Mouse (Mus musculus) liver, embryonic 14.5 days (tissue): ENCODE measurements around the gene Pdzd8. TPM values are rescaled to one million over a fixed set of nuclear protein-coding genes. Genes with fewer than 3 reads are reported as not detected.
A peak's percentile ranks its signal among the peaks of the same experiment; 100 is the strongest.

Experiments used
- ATAC-seq: fragments of 200-750 bp; cut with Nextera tagmentation; 2 replicates; pipeline ENCODE4 v1.8.0; 2017; ENCODE audit warnings: moderate number of reproducible peaks, mild to moderate bottlenecking, moderate library complexity; ENCODE audit not compliant: insufficient read depth
- DNase-seq, 3 experiments: peaks; one replicate each; pipeline ENCODE4 v3.0.0-alpha.2; 2012 to 2013; ENCODE audit warnings: low read depth in 3 of 3, low spot score in 3 of 3
- H3K27ac ChIP-seq: fragments of 300-500 bp; sonication (generic); 2 replicates; pipeline ENCODE4 v1.5.1; 2014; ENCODE audit warnings: moderate library complexity, mild to moderate bottlenecking, control low read depth, inconsistent platforms
- H3K27me3 ChIP-seq: fragments of 300-500 bp; sonication (generic); 2 replicates; pipeline ENCODE4 v1.6.1; 2014; ENCODE audit warnings: mild to moderate bottlenecking, low read length, moderate library complexity; ENCODE audit not compliant: control insufficient read depth, insufficient read depth
- H3K36me3 ChIP-seq: fragments of 300-500 bp; sonication (generic); replicated peaks from 2 replicates; pipeline ENCODE4 v1.6.1; 2014; ENCODE audit warnings: low read depth; ENCODE audit not compliant: control insufficient read depth, insufficient read depth
- H3K4me1 ChIP-seq, 2 experiments: fragments of 200-500 bp in 1 of 2; fragments of 300-500 bp in 1 of 2; sonication (generic) in 1 of 2; replicated peaks; 2 replicates each; pipeline ENCODE4 v1.6.1; 2012 to 2014; ENCODE audit warnings: antibody characterized with exemption in 1 of 2, inconsistent platforms in 1 of 2, low read length in 1 of 2; ENCODE audit not compliant: control insufficient read depth in 2 of 2, insufficient read depth in 2 of 2
- H3K4me2 ChIP-seq: fragments of 300-500 bp; sonication (generic); 2 replicates; pipeline ENCODE4 v1.6.1; 2014; ENCODE audit warnings: low read depth, mild to moderate bottlenecking, control low read depth, moderate library complexity
- H3K4me3 ChIP-seq, 2 experiments: fragments of 200-500 bp in 1 of 2; fragments of 300-500 bp in 1 of 2; sonication (generic) in 1 of 2; 2 replicates each; pipeline ENCODE4 v1.5.1; 2012 to 2014; ENCODE audit warnings: low read depth in 2 of 2, low read length in 2 of 2, mild to moderate bottlenecking in 2 of 2, control low read depth in 1 of 2, inconsistent platforms in 1 of 2, moderate library complexity in 1 of 2; ENCODE audit not compliant: insufficient read depth in 1 of 2
- H3K9ac ChIP-seq: fragments of 300-500 bp; sonication (generic); replicated peaks from 2 replicates; pipeline ENCODE4 v1.6.1; 2014; ENCODE audit warnings: mild to moderate bottlenecking, control low read depth, moderate library complexity
- H3K9me3 ChIP-seq: fragments of 300-500 bp; sonication (generic); 2 replicates; pipeline ENCODE4 v1.6.1; 2016; ENCODE audit warnings: low read length, mixed read lengths; ENCODE audit not compliant: control insufficient read depth
- CTCF ChIP-seq: IDR thresholded peaks from 2 replicates; pipeline ENCODE4 v1.5.1; 2016; ENCODE audit warnings: antibody characterized with exemption, low read depth, control low read depth
- EP300 ChIP-seq: IDR thresholded peaks from 2 replicates; pipeline ENCODE4 v1.6.1; 2016; ENCODE audit warnings: antibody characterized with exemption, low read depth
- WGBS: fragments of 180-500 bp; shearing (Covaris S2); extraction: QIAGEN DNeasy Blood & Tissue Kit; methylation state at CpG from one replicate; pipeline ENCODE4 v1.1.7; 2014; ENCODE audit not compliant: insufficient replicate concordance; 5-methylcytosine and 5-hydroxymethylcytosine counted together
- polyA plus RNA-seq, 2 experiments: library from polyadenylated mRNA; depleted of rRNA in 1 of 2; stranded (reverse) in 1 of 2; unstranded in 1 of 2; fragments of >200 nt; fragmentation: Nextera tagmentation in 1 of 2; extraction: Ambion mirVana in 1 of 2; gene quantifications; 2 replicates each; pipeline versions ENCODE4 v1.2.1 to v1.2.3; 2012 to 2014

The Pdzd8 gene
- polyA plus RNA-seq, 2 experiments, result 4.0 to 4.7 TPM

DNA sequence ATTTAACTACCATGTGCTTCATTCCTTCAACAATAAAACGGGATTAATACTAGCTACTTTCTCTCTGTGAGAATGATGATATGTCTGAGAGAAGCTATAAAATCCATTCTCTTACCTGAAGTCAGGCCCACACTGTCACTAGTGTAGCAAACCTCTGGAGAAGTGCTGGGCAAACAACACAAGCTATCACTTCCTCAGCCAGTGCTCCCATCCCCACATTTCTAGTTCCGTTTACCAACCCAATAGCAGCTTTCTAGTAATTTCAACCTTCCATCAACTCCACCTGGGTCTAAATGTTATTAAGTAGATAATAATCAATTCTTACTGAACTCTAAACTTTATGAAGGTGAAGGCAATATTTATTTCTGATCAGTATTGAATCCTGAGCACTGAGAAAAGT is 2.6 kb downstream of the Pdzd8 start:
- no peak overlapping the region for H3K27ac ChIP-seq
- no peaks in the 10 kb centered on the region; the same call in 1 of the 2 replicates for H3K27me3 ChIP-seq
- ATAC-seq, result no peak

DNA sequence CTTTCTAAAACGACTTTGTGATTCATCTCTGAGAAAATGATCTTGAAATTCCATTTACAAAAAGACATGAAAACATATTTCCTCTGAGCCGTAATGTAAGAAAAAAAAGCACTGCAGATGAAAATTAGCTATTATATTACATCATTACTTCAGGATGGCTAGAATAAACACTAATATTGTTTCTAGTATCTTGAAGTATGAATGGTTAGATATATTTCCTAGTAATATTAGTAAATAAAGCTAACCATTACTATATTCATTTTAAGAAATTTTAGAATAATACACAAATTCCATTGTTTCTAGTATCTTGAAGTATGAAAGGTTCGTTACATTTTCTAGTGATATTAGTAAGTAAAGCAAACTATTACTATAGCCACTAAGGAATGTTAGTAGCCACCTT is 5.7 kb downstream of the Pdzd8 start:
- DNase-seq, result no peak
- no peak overlapping the region for H3K4me3 ChIP-seq
- H3K4me2 ChIP-seq, result no peak overlapping the region
- TF ChIP-seq CTCF, result no peak
- TF ChIP-seq EP300, result no peak
- no peak for ATAC-seq
- no peaks in the 10 kb centered on the region for H3K9me3 ChIP-seq
- H3K27me3 ChIP-seq, result no peaks in the 10 kb centered on the region
- 77% methylated on average over 3 of the region's 3 CpGs for WGBS
- no peaks in the 10 kb centered on the region; the same call in 1 of the 2 replicates for H3K36me3 ChIP-seq
- no peak overlapping the region for H3K27ac ChIP-seq
- peaks cover 15 to 20% of the 10 kb centered on the region in 2 experiments for H3K4me1 ChIP-seq
- H3K9ac ChIP-seq, result no peak overlapping the region

More for the DNA sequence above, 2.6 kb downstream of the Pdzd8 start:
- H3K4me3 ChIP-seq, result peak overlapping the region; percentile 70 to 93
- no peaks in the 10 kb centered on the region for H3K36me3 ChIP-seq
- 35% methylated on average over 2 of the region's 2 CpGs for WGBS
- TF ChIP-seq EP300 (no peak), CTCF (no peak)
- peak overlapping the region; percentile 96 for H3K9ac ChIP-seq
- no peaks in the 10 kb centered on the region for H3K9me3 ChIP-seq
- no peak for DNase-seq
- H3K4me2 ChIP-seq, result peak overlapping the region; percentile 81
- H3K4me1 ChIP-seq, result peaks cover 6 to 11% of the 10 kb centered on the region in 2 experiments

DNA sequence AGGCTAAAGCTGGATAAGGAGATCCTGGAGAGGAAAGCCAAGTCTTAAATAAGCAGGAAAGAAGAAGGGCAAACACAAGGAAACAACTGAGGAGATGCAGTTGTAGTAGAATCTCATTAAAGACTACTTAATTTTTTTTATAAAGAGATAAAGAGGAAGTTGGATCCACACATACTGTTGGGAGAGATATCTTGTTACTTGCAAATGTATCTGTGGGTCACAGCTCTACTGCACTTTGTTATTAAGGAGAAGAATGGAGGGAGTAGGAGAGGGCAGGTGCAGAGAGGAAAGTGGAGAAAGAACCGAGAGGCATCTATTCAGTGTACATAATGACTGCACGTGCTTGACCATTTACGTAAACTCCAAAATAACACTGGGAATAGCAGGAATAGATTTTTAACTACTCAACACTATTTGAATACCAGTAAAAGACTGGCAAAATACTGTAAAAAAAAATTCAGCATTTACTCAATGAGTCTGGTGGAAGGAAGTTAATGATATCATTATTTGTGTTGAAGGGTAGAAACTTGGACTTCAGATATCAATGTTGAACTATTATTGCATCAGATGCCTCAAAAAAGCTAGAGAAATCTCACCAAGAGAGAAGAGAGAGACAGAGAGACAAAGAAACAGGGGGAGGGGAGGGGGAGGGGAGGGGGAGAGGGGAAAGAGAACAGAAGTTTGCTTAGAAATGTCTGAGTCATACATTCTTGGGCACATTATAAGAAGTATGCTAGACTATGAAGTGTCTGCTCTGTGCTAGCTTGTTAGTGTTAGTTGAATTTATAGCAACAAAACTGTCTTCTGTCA is 7.5 kb downstream of the Pdzd8 start:
- no peaks in the 10 kb centered on the region for H3K27me3 ChIP-seq
- DNase-seq (no peak), ATAC-seq (no peak)
- no peak overlapping the region for H3K4me3 ChIP-seq
- no peak overlapping the region for H3K27ac ChIP-seq
- H3K4me1 ChIP-seq, result peaks cover 20 to 21% of the 10 kb centered on the region in 2 experiments
- peaks cover 3% of the 10 kb centered on the region for H3K36me3 ChIP-seq
- WGBS, result 73% methylated on average over 3 of the region's 3 CpGs
- no peaks in the 10 kb centered on the region for H3K9me3 ChIP-seq
- H3K9ac ChIP-seq, result no peak overlapping the region
- no peak overlapping the region for H3K4me2 ChIP-seq
- TF ChIP-seq EP300 (no peak), CTCF (no peak)

DNA sequence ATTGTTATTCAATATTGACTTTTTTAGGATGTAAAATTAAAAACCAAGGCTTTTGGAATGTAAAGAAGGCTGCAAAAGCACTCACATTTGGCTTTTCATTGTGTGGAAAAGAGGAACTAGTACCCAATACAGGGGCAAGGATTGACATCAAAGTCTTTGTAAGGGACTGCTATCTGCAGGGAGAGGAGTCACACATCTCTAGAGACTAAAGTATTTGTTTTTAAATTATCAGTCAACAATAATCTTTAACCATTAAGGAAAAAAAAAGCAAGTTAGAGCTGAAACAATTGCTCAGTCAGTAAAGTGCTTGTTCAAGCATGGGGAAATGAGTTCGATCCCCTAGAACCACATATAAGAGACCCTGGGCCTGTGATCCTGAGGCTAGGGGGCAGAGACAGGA is 8.9 kb downstream of the Pdzd8 start:
- H3K36me3 ChIP-seq, result peaks cover 4% of the 10 kb centered on the region
- no peaks in the 10 kb centered on the region for H3K9me3 ChIP-seq
- no peak for ATAC-seq
- TF ChIP-seq EP300 (no peak), CTCF (no peak)
- H3K4me2 ChIP-seq, result no peak overlapping the region
- H3K9ac ChIP-seq, result no peak overlapping the region
- H3K4me3 ChIP-seq, result no peak overlapping the region
- DNase-seq, result no peak
- H3K4me1 ChIP-seq, result peaks cover 24 to 26% of the 10 kb centered on the region in 2 experiments
- H3K27me3 ChIP-seq, result no peaks in the 10 kb centered on the region
- H3K27ac ChIP-seq, result no peak overlapping the region
- 91% methylated on average over 1 of the region's 1 CpGs for WGBS

DNA sequence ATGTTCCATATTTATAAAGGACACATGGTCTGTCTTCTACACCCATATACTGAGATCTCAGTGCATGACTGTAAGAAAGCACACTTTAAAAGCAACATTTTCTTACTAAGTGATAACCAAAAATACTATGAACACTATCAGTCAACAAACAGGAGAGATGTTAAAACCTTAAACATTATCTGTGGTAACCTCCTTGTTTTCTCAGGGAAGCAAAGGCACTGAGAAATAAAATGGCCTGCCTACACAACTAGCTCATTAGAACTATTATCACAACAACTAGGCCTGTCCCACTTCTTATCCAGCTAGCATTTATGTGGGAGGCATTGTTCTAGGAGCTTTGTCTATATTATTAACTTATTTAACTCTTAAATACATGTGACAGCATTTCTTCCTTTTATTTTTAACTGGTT is 14.8 kb downstream of the Pdzd8 start:
- no peaks in the 10 kb centered on the region for H3K27me3 ChIP-seq
- H3K36me3 ChIP-seq, result peaks cover 10% of the 10 kb centered on the region
- peak; percentile 44 to 53 (median 46) for DNase-seq
- H3K9ac ChIP-seq, result no peak overlapping the region; the same call in 1 of the 2 replicates
- peak overlapping the region; percentile 25; the same call in 1 of the 2 replicates for H3K4me2 ChIP-seq
- peak; percentile 82 for ATAC-seq
- H3K27ac ChIP-seq, result peak overlapping the region; percentile 43
- H3K9me3 ChIP-seq, result no peaks in the 10 kb centered on the region
- H3K4me3 ChIP-seq, result no peak overlapping the region
- TF ChIP-seq CTCF (no peak), EP300 (peak; percentile 83)
- peaks cover 18 to 20% of the 10 kb centered on the region in 2 experiments for H3K4me1 ChIP-seq
